Mouse (Mus musculus) erythroblast, embryonic 14.5 days (primary cell): ENCODE measurements around the gene Wiz.

Source experiments
- GATA1 ChIP-seq: IDR thresholded peaks from 2 replicates; pipeline ENCODE4 v1.6.1; 2012; ENCODE audit warnings: low read length, inconsistent platforms, mixed read lengths
- TAL1 ChIP-seq: IDR thresholded peaks from 3 replicates; pipeline ENCODE4 v1.6.1; 2012; ENCODE audit warnings: low read length, inconsistent platforms, mixed read lengths

DNA sequence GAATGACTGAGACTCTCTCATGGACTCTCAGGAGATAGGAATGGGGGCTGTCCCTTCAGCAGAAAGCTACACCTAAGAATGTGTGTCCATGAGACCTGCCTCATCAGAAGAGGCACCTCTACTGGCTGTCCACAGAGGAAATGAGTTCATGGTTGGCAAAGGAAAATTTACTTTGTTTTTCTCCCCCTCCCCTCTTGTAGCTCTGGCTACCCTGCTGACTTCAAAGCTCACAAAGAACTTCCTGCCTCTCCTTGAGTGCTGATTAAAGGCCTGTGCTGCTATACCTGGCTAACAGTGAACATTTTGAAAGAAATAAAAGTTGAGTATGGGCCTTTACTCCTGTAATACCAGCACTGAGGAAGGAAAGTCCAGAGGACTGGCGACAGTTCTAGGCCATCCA, 48.1 kb downstream of the Wiz start:
- no peak for TF ChIP-seq GATA1
- TF ChIP-seq TAL1: no peak
